Mouse (Mus musculus): Measurements from ENCODE around the gene Tmem131l.

Tmem131l gene

GRCm38 (mm10) chr3:84015484-84016016 lies 24.4 kb downstream of the Tmem131l start:
- DNase-seq (ENCODE audit: low spot score), result no peak

GRCm38 (mm10) chr3:84010995-84011663 lies 28.8 kb downstream of the Tmem131l start:
- DNase-seq (ENCODE audit: low spot score), result no peak

GRCm38 (mm10) chr3:84005989-84006388 lies 34.0 kb downstream of the Tmem131l start:
- DNase-seq (ENCODE audit: low spot score), result no peak

GRCm38 (mm10) chr3:84004330-84005090 lies 35.5 kb downstream of the Tmem131l start:
- no peak for DNase-seq (ENCODE audit: low spot score)

- DNase-seq (ENCODE audit: low spot score), result no peak
Observed at GRCm38 (mm10) chr3:84002433-84003090, 37.4 kb downstream of the Tmem131l start.

GRCm38 (mm10) chr3:83997563-83997962 lies 42.4 kb downstream of the Tmem131l start:
- no peak for DNase-seq (ENCODE audit: low spot score)

- no peak for DNase-seq (ENCODE audit: low spot score)
Observed at GRCm38 (mm10) chr3:83997036-83997435, 42.9 kb downstream of the Tmem131l start.

- no peak for DNase-seq (ENCODE audit: low spot score)
Observed at GRCm38 (mm10) chr3:83996086-83996485, 43.9 kb downstream of the Tmem131l start.

GRCm38 (mm10) chr3:83995254-83995830 lies 44.6 kb downstream of the Tmem131l start:
- DNase-seq (ENCODE audit: low spot score), result no peak

GRCm38 (mm10) chr3:83994217-83994839 lies 45.6 kb downstream of the Tmem131l start:
- no peak for DNase-seq (ENCODE audit: low spot score)

GRCm38 (mm10) chr3:83993089-83993516 lies 46.9 kb downstream of the Tmem131l start:
- DNase-seq (ENCODE audit: low spot score), result no peak

- DNase-seq (ENCODE audit: low spot score), result no peak
Observed at GRCm38 (mm10) chr3:83991691-83992524, 48.1 kb downstream of the Tmem131l start.

GRCm38 (mm10) chr3:83988214-83988613 lies 51.8 kb downstream of the Tmem131l start:
- no peak for DNase-seq (ENCODE audit: low spot score)

GRCm38 (mm10) chr3:83987533-83988112 lies 52.4 kb downstream of the Tmem131l start:
- DNase-seq (ENCODE audit: low spot score), result no peak

GRCm38 (mm10) chr3:83986740-83987139 lies 53.2 kb downstream of the Tmem131l start:
- DNase-seq (ENCODE audit: low spot score), result no peak

GRCm38 (mm10) chr3:83985426-83985825 lies 54.5 kb downstream of the Tmem131l start:
- DNase-seq (ENCODE audit: low spot score), result no peak

- no peak for DNase-seq (ENCODE audit: low spot score)
Observed at GRCm38 (mm10) chr3:83984379-83984778, 55.6 kb downstream of the Tmem131l start.

GRCm38 (mm10) chr3:83982821-83983220 lies 57.2 kb downstream of the Tmem131l start:
- DNase-seq (ENCODE audit: low spot score), result no peak

- no peak for DNase-seq (ENCODE audit: low spot score)
Observed at GRCm38 (mm10) chr3:83980231-83980872, 59.6 kb downstream of the Tmem131l start.
